Mouse (Mus musculus): ENCODE results near the gene Zfp42.

The Zfp42 gene

GRCm38 (mm10) chr8:43251653-43252052, 55.1 kb downstream of the Zfp42 start:
- no peak for DNase-seq (ENCODE audit: low read depth, low spot score)

- no peak for DNase-seq (ENCODE audit: low read depth, low spot score)
These were observed 58.1 kb downstream of the Zfp42 start for GRCm38 (mm10) chr8:43248707-43249106.

All from brain, adult 2 months (tissue).